ENCODE assay signal across 17 mouse cellular contexts in the genomic region with DNA sequence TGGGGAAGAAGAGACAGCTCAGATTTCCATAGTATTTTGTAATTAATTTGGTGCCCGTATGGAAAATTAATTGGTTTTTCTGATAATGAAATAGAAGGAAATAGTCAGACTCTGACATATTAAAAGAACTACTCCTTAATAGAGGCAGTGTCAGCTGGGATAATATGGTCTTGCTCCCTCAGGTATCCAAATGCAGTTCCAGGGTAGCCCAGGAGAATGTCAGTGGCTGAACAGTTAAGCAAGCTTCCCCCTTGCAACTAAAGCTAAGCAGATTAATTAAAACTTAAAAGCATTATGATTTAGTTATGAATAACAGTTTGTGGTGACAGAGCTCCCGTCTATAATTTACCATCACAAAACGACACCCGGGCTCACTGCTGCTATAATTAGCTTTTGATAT.
"Had no signal": no experiment of that assay in that cellular context is flagged by ENCODE, and none has a peak within 500 bp of the region (broad histone marks: within the 10 kb centered on the region; RNA-seq: fewer than 3 reads in every experiment).

No protein-coding gene starts in this region.

- H3K4me3 ChIP-seq: liver, embryonic 15.5 days; lung, embryonic 15.5 days; megakaryocyte, embryonic 14.5 days; neural tube, embryonic 12.5 days; stomach, embryonic 15.5 days had no signal

- H3K9me3 ChIP-seq: liver, embryonic 15.5 days; lung, embryonic 15.5 days; megakaryocyte, embryonic 14.5 days; neural tube, embryonic 12.5 days; stomach, embryonic 15.5 days had no signal

- H3K27me3 ChIP-seq: liver, embryonic 15.5 days; lung, embryonic 15.5 days; megakaryocyte, embryonic 14.5 days; neural tube, embryonic 12.5 days; stomach, embryonic 15.5 days had no signal

- H3K4me2 ChIP-seq: liver, embryonic 15.5 days; lung, embryonic 15.5 days; neural tube, embryonic 12.5 days; stomach, embryonic 15.5 days had no signal

- ATAC-seq: liver, postnatal 0 days; lung, postnatal 0 days had no signal

- H3K36me3 ChIP-seq: liver, embryonic 15.5 days; lung, embryonic 15.5 days; neural tube, embryonic 12.5 days; stomach, embryonic 15.5 days had no signal

- H3K9ac ChIP-seq: liver, embryonic 15.5 days; liver, postnatal 0 days; lung, embryonic 15.5 days; neural tube, embryonic 12.5 days; stomach, embryonic 15.5 days had no signal

- H3K27ac ChIP-seq: liver, embryonic 15.5 days; lung, embryonic 15.5 days; macrophage; neural tube, embryonic 12.5 days; stomach, embryonic 15.5 days; stomach, postnatal 0 days had no signal

- H3K4me1 ChIP-seq: liver, embryonic 15.5 days; lung, embryonic 15.5 days; megakaryocyte, embryonic 14.5 days; neural tube, embryonic 12.5 days; stomach, embryonic 15.5 days had no signal

- DNase-seq: liver, postnatal 0 days; lung, adult 2 months; lung, postnatal 14 days; lung, postnatal 36 days; midbrain, embryonic 14.5 days; right cerebral cortex, postnatal 14 days; thymus, adult 2 months; thymus, postnatal 25 days; thymus, postnatal 4 days had no signal
